Mouse (Mus musculus): Measurements from ENCODE around the gene Ubn1. TPM values are rescaled to one million over a fixed set of nuclear protein-coding genes. Genes with fewer than 3 reads are reported as not detected.

Ubn1 gene
- total and polyA plus RNA-seq, 3 experiments: 17.4 to 33.2 (median 32.5) TPM

DNA sequence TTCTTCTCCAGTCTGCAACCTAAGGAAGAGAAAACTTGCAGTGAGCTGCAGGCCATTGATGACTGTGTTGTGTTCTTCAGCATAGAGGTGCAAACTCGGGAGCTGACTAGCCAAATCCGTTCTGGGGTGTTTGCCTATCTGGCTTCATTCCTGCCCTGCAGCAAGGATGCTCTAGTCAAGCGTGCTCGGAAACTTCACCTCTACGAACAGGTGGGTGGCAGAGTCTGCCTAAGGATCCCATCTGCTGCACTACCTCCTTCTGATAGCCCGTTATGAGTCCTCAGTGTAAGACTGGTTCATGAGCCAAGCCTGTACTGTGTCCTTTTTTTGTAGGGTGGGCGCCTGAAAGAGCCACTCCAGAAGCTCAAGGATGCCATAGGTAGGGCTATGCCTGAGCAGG is 22.1 kb downstream of the Ubn1 start:
- DNase-seq (ENCODE audit: extremely low read depth): no peak
- no peak overlapping the region for H3K4me2 ChIP-seq (ENCODE audit: insufficient read depth, low read depth, poor library complexity, severe bottlenecking)
- H3K9ac ChIP-seq (ENCODE audit: insufficient read depth, low read depth): no peak overlapping the region
- H3K9me3 ChIP-seq (replicated peaks; ENCODE audit: low read length): no peaks in the 10 kb centered on the region
- no peaks in the 10 kb centered on the region; the same call in 1 of the 2 replicates for H3K79me2 ChIP-seq (replicated peaks; ENCODE audit: control insufficient read depth, extremely low read depth, insufficient read depth, poor library complexity, severe bottlenecking)
- H3K4me1 ChIP-seq (ENCODE audit: control insufficient read depth in 1 of 2, insufficient read depth in 2 of 2): no peaks in the 10 kb centered on the region
- TF ChIP-seq JUND (conservative IDR thresholded peaks at IDR 0.05; ENCODE audit: low read depth, low read length): no peak
- no peak for TF ChIP-seq GABPA (IDR thresholded peaks at IDR 0.05; ENCODE audit: insufficient replicate concordance, low read depth, low read length)
- TF ChIP-seq MAFK (IDR thresholded peaks at IDR 0.05; ENCODE audit: insufficient replicate concordance, low read length): no peak
- no peak for TF ChIP-seq EP300 (IDR thresholded peaks at IDR 0.05; ENCODE audit: low read length)
- TF ChIP-seq RAD21 (IDR thresholded peaks at IDR 0.05; ENCODE audit: low read depth, low read length): no peak
- TF ChIP-seq KAT2A (IDR thresholded peaks at IDR 0.05; ENCODE audit: insufficient replicate concordance, low read length): no peak
- no peak for TF ChIP-seq PAX5 (IDR thresholded peaks at IDR 0.05; ENCODE audit: low read length)
- TF ChIP-seq HCFC1 (IDR thresholded peaks at IDR 0.05; ENCODE audit: low read depth, low read length): no peak
- TF ChIP-seq ZC3H11A (IDR thresholded peaks at IDR 0.05; ENCODE audit: low read depth, low read length): no peak
- TF ChIP-seq CHD2 (IDR thresholded peaks at IDR 0.05; ENCODE audit: low read length): no peak
- TF ChIP-seq ZMIZ1 (IDR thresholded peaks at IDR 0.05; ENCODE audit: low read depth, low read length): no peak
- TF ChIP-seq JUN (IDR thresholded peaks at IDR 0.05; ENCODE audit: insufficient read depth, low read depth, low read length): no peak
- no peak for TF ChIP-seq UBTF (IDR thresholded peaks at IDR 0.05; ENCODE audit: low read depth, low read length)
- TF ChIP-seq ZKSCAN1 (IDR thresholded peaks at IDR 0.05; ENCODE audit: borderline replicate concordance, low read depth, low read length): no peak
- no peak for TF ChIP-seq ZNF384 (IDR thresholded peaks at IDR 0.05; ENCODE audit: low read depth, low read length)
- no peak for TF ChIP-seq BHLHE40 (IDR thresholded peaks at IDR 0.05; ENCODE audit: low read depth, low read length)
- no peak overlapping the region for H3K4me3 ChIP-seq (replicated peaks in 1 of 3; ENCODE audit: low read depth in 2 of 3, low read length in 2 of 3, poor library complexity in 1 of 3)
- peaks cover 67 to 91% of the 10 kb centered on the region in 2 experiments for H3K36me3 ChIP-seq (replicated peaks in 1 of 2; ENCODE audit: control insufficient read depth in 1 of 2, insufficient read depth in 1 of 2, low read length in 1 of 2)
- dilution Hi-C loops (cut with MboI; ENCODE audit: extremely low pct_ligation_motif_present, extremely low pct_unique_long_range_greater_than_20kb, low sequenced_read_pairs): no loop called here
- no peak overlapping the region for H3K27ac ChIP-seq (ENCODE audit: insufficient read depth, low read depth)
- in situ Hi-C loops (cut with MboI; ENCODE audit: low pct_ligation_motif_present, low pct_unique_long_range_greater_than_20kb, low sequenced_read_pairs): no loop called here
- H3K27me3 ChIP-seq (replicated peaks): no peaks in the 10 kb centered on the region

- Histone ChIP-seq H3K4me2 (ENCODE audit: insufficient read depth, low read depth, poor library complexity, severe bottlenecking) (no peak overlapping the region), H3K4me1 (ENCODE audit: control insufficient read depth in 1 of 2, insufficient read depth in 2 of 2) (no peaks in the 10 kb centered on the region), H3K27ac (ENCODE audit: insufficient read depth, low read depth) (no peak overlapping the region), H3K4me3 (replicated peaks in 1 of 3; ENCODE audit: low read depth in 2 of 3, low read length in 2 of 3, poor library complexity in 1 of 3) (no peak overlapping the region), H3K9ac (ENCODE audit: insufficient read depth, low read depth) (no peak overlapping the region), H3K27me3 (replicated peaks) (no peaks in the 10 kb centered on the region), H3K9me3 (replicated peaks; ENCODE audit: low read length) (no peaks in the 10 kb centered on the region), H3K79me2 (replicated peaks; ENCODE audit: control insufficient read depth, extremely low read depth, insufficient read depth, poor library complexity, severe bottlenecking) (no peaks in the 10 kb centered on the region; the same call in 1 of the 2 replicates), H3K36me3 (replicated peaks in 1 of 2; ENCODE audit: control insufficient read depth in 1 of 2, insufficient read depth in 1 of 2, low read length in 1 of 2) (peaks cover 76 to 94% of the 10 kb centered on the region in 2 experiments)
- no peak for DNase-seq (ENCODE audit: extremely low read depth)
- TF ChIP-seq BHLHE40 (IDR thresholded peaks at IDR 0.05; ENCODE audit: low read depth, low read length): no peak
- no peak for TF ChIP-seq KAT2A (IDR thresholded peaks at IDR 0.05; ENCODE audit: insufficient replicate concordance, low read length)
- TF ChIP-seq CHD1 (IDR thresholded peaks at IDR 0.05; ENCODE audit: low read depth, low read length): no peak
- TF ChIP-seq SIN3A (IDR thresholded peaks at IDR 0.05; ENCODE audit: low read length): no peak
- no peak for TF ChIP-seq ZC3H11A (IDR thresholded peaks at IDR 0.05; ENCODE audit: low read depth, low read length)
- no peak for TF ChIP-seq JUN (IDR thresholded peaks at IDR 0.05; ENCODE audit: insufficient read depth, low read depth, low read length)
- TF ChIP-seq POLR2A (IDR thresholded peaks at IDR 0.05; ENCODE audit: low read depth, low read length): no peak
- no peak for TF ChIP-seq HCFC1 (IDR thresholded peaks at IDR 0.05; ENCODE audit: low read depth, low read length)
- TF ChIP-seq ETS1 (conservative IDR thresholded peaks at IDR 0.05; ENCODE audit: low read depth, low read length): no peak
- no peak for TF ChIP-seq MEF2A (IDR thresholded peaks at IDR 0.05; ENCODE audit: borderline replicate concordance, low read depth, low read length)
- no peak for TF ChIP-seq USF2 (conservative IDR thresholded peaks at IDR 0.05; ENCODE audit: low read depth, low read length)
- no peak for TF ChIP-seq EP300 (IDR thresholded peaks at IDR 0.05; ENCODE audit: low read length)
- no peak for TF ChIP-seq TCF12 (IDR thresholded peaks at IDR 0.05; ENCODE audit: low read depth, low read length)
- no peak for TF ChIP-seq RAD21 (IDR thresholded peaks at IDR 0.05; ENCODE audit: low read depth, low read length)
- no peak for TF ChIP-seq ZNF384 (IDR thresholded peaks at IDR 0.05; ENCODE audit: low read depth, low read length)
- TF ChIP-seq ELF1 (IDR thresholded peaks at IDR 0.05; ENCODE audit: low read depth, low read length): no peak
- TF ChIP-seq TBP (conservative IDR thresholded peaks at IDR 0.05; ENCODE audit: low read depth, low read length): no peak
- TF ChIP-seq CTCF (conservative IDR thresholded peaks at IDR 0.05 in 1 of 2, IDR thresholded peaks at IDR 0.05 in 1 of 2; ENCODE audit: low read depth in 2 of 2, low read length in 2 of 2): no peak
- no peak for TF ChIP-seq NELFE (IDR thresholded peaks at IDR 0.05; ENCODE audit: low read depth, low read length)
- in situ Hi-C loops (cut with MboI; ENCODE audit: low pct_ligation_motif_present, low pct_unique_long_range_greater_than_20kb, low sequenced_read_pairs): no loop called here
- dilution Hi-C loops (cut with MboI; ENCODE audit: extremely low pct_ligation_motif_present, extremely low pct_unique_long_range_greater_than_20kb, low sequenced_read_pairs): no loop called here
Observed at GRCm38 (mm10) chr16:5074341-5074740, 24.5 kb downstream of the Ubn1 start.

All from CH12.LX (cell line).